Mouse (Mus musculus) Muller cell, postnatal 12 days (primary cell): Measurements from ENCODE around the gene Efemp1.

Source experiments
- DNase-seq: peaks from one replicate; pipeline ENCODE4 v3.0.0-alpha.2; 2015; ENCODE audit errors: inconsistent ontology term

Efemp1 gene

GRCm38 (mm10) chr11:28934449-28934848 lies 81.4 kb downstream of the Efemp1 start:
- DNase-seq = no peak

- no peak for DNase-seq
Observed at GRCm38 (mm10) chr11:28939651-28940050, 86.6 kb downstream of the Efemp1 start.

GRCm38 (mm10) chr11:28951586-28952210 lies 98.7 kb downstream of the Efemp1 start:
- no peak for DNase-seq

- peak; percentile 88 for DNase-seq
Observed at GRCm38 (mm10) chr11:28954673-28955304, 101.8 kb downstream of the Efemp1 start.

- DNase-seq = no peak
Observed at GRCm38 (mm10) chr11:28955305-28955701, 102.3 kb downstream of the Efemp1 start.

- DNase-seq = peak; percentile 86
Observed at GRCm38 (mm10) chr11:28961381-28961780, 108.4 kb downstream of the Efemp1 start.
